Mouse (Mus musculus): ENCODE measurements around the gene Cmtm4.

DNA sequence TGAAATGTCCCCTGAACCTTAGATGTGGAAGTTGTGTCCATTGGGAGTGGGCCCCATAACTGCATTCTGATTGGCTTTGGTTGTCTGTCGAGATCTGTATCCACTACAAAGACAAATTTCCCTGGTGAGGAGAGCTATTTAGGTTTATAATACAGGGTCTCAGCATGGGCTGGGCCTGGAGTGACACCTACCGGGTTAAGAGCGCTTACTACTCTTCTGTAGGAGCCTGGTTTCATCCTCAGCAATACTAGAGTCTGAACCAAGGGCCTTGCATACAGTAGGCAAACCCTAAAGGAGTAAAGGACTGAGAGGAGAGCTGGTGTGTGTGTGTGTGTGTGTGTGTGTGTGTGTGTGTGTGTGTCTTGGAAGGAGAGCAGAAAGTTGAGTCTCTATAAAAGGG, 18.6 kb upstream of the Cmtm4 start:
- TF ChIP-seq CTCF (conservative IDR thresholded peaks at IDR 0.05; ENCODE audit: insufficient read depth, insufficient read length, low read depth, low read length), result 0 out of 2 replicates have a peak, but pooled peaks have one; percentile 19
- no peak for TF ChIP-seq POLR2A (IDR thresholded peaks at IDR 0.05; ENCODE audit: low read depth, low read length)
